Mouse (Mus musculus): Measurements from ENCODE around the gene Mamdc2. TPM values are rescaled to one million over a fixed set of nuclear protein-coding genes. Genes with fewer than 3 reads are reported as not detected.

Gene Mamdc2
- total and polyA plus RNA-seq, 3 experiments: not detected

GRCm38 (mm10) chr19:23401469-23402135 lies 46.6 kb downstream of the Mamdc2 start:
- DNase-seq (ENCODE audit: low read depth, low spot score): no peak
- Histone ChIP-seq H3K4me1 (ENCODE audit: control insufficient read depth in 1 of 2, insufficient read depth in 2 of 2, low read length in 2 of 2) (no peaks in the 10 kb centered on the region), H3K27me3 (ENCODE audit: control insufficient read depth in 1 of 2, insufficient read depth in 2 of 2, low read length in 2 of 2) (no peaks in the 10 kb centered on the region), H3K4me3 (ENCODE audit: control insufficient read depth in 1 of 2, insufficient read depth in 1 of 2, low read depth in 2 of 2, low read length in 2 of 2) (no peak overlapping the region), H3K9ac (ENCODE audit: control insufficient read depth, low read depth, low read length, poor library complexity, severe bottlenecking) (no peak overlapping the region), H3K9me3 (replicated peaks; ENCODE audit: insufficient read depth, low read length) (no peaks in the 10 kb centered on the region), H3K36me3 (ENCODE audit: control insufficient read depth in 1 of 2, insufficient read depth in 2 of 2, low read length in 2 of 2) (no peaks in the 10 kb centered on the region), H3K79me2 (ENCODE audit: control insufficient read depth, insufficient read depth, low read length, poor library complexity) (no peaks in the 10 kb centered on the region), H3K27ac (ENCODE audit: control insufficient read depth, low read depth, low read length) (no peak overlapping the region)
- TF ChIP-seq MYB (IDR thresholded peaks at IDR 0.05; ENCODE audit: low read depth, low read length) (no peak), POLR2AphosphoS2 (IDR thresholded peaks at IDR 0.05; ENCODE audit: low read length) (no peak), JUND (IDR thresholded peaks at IDR 0.05; ENCODE audit: low read depth, low read length) (no peak), USF2 (IDR thresholded peaks at IDR 0.05; ENCODE audit: borderline replicate concordance in 1 of 2, insufficient read depth in 1 of 2, low read depth in 1 of 2, low read length in 2 of 2) (no peak), ZC3H11A (IDR thresholded peaks at IDR 0.05; ENCODE audit: low read depth, low read length) (no peak), MAFK (IDR thresholded peaks at IDR 0.05; ENCODE audit: borderline replicate concordance, low read depth, low read length) (no peak), ELF1 (IDR thresholded peaks at IDR 0.05; ENCODE audit: low read depth, low read length) (no peak), ETS1 (IDR thresholded peaks at IDR 0.05; ENCODE audit: low read depth, low read length) (no peak), ZKSCAN1 (IDR thresholded peaks at IDR 0.05; ENCODE audit: low read depth, low read length) (no peak), NELFE (IDR thresholded peaks at IDR 0.05; ENCODE audit: low read depth, low read length) (no peak), TBP (IDR thresholded peaks at IDR 0.05; ENCODE audit: low read depth, low read length) (no peak), ZNF384 (IDR thresholded peaks at IDR 0.05; ENCODE audit: low read depth, low read length) (no peak), POLR2AphosphoS5 (IDR thresholded peaks at IDR 0.05; ENCODE audit: borderline replicate concordance, low read depth, low read length) (no peak), BHLHE40 (IDR thresholded peaks at IDR 0.05; ENCODE audit: borderline replicate concordance, low read depth, low read length) (no peak), CHD1 (IDR thresholded peaks at IDR 0.05; ENCODE audit: low read depth, low read length) (no peak), E2F4 (IDR thresholded peaks at IDR 0.05; ENCODE audit: borderline replicate concordance, low read depth, low read length) (no peak), MAX (IDR thresholded peaks at IDR 0.05; ENCODE audit: low read length) (no peak)

GRCm38 (mm10) chr19:23400485-23400884 lies 47.8 kb downstream of the Mamdc2 start:
- no peak for DNase-seq (ENCODE audit: low read depth, low spot score)
- TF ChIP-seq MXI1 (IDR thresholded peaks at IDR 0.05; ENCODE audit: low read depth, low read length) (no peak), CHD1 (IDR thresholded peaks at IDR 0.05; ENCODE audit: low read depth, low read length) (no peak), CTCF (IDR thresholded peaks at IDR 0.05 in 2 of 3, conservative IDR thresholded peaks at IDR 0.05 in 1 of 3; ENCODE audit: control insufficient read depth in 1 of 3, insufficient read depth in 1 of 3, low read depth in 2 of 3, low read length in 3 of 3, poor library complexity in 1 of 3, severe bottlenecking in 1 of 3) (no peak), KAT2A (conservative IDR thresholded peaks at IDR 0.05; ENCODE audit: low read depth, low read length) (no peak), MEF2A (IDR thresholded peaks at IDR 0.05; ENCODE audit: extremely low read depth, insufficient replicate concordance, low read depth, low read length, poor library complexity, severe bottlenecking) (no peak), GABPA (IDR thresholded peaks at IDR 0.05; ENCODE audit: low read depth, low read length) (no peak), POLR2AphosphoS2 (IDR thresholded peaks at IDR 0.05; ENCODE audit: low read length) (no peak), CHD2 (IDR thresholded peaks at IDR 0.05; ENCODE audit: low read length) (no peak), ZMIZ1 (IDR thresholded peaks at IDR 0.05; ENCODE audit: low read depth, low read length) (no peak), SIN3A (IDR thresholded peaks at IDR 0.05; ENCODE audit: low read length) (no peak), MYB (IDR thresholded peaks at IDR 0.05; ENCODE audit: low read depth, low read length) (no peak), SMC3 (IDR thresholded peaks at IDR 0.05; ENCODE audit: low read depth, low read length) (no peak), POLR2AphosphoS5 (IDR thresholded peaks at IDR 0.05; ENCODE audit: borderline replicate concordance, low read depth, low read length) (no peak), UBTF (IDR thresholded peaks at IDR 0.05; ENCODE audit: borderline replicate concordance, insufficient read depth, low read depth, low read length) (no peak), MYC (IDR thresholded peaks at IDR 0.05; ENCODE audit: low read depth, low read length) (no peak)
- Histone ChIP-seq H3K36me3 (ENCODE audit: control insufficient read depth in 1 of 2, insufficient read depth in 2 of 2, low read length in 2 of 2) (no peaks in the 10 kb centered on the region), H3K4me1 (ENCODE audit: control insufficient read depth in 1 of 2, insufficient read depth in 2 of 2, low read length in 2 of 2) (no peaks in the 10 kb centered on the region), H3K9me3 (replicated peaks; ENCODE audit: insufficient read depth, low read length) (no peaks in the 10 kb centered on the region), H3K9ac (ENCODE audit: control insufficient read depth, low read depth, low read length, poor library complexity, severe bottlenecking) (no peak overlapping the region), H3K27ac (ENCODE audit: control insufficient read depth, low read depth, low read length) (no peak overlapping the region), H3K79me2 (ENCODE audit: control insufficient read depth, insufficient read depth, low read length, poor library complexity) (no peaks in the 10 kb centered on the region), H3K4me3 (ENCODE audit: control insufficient read depth in 1 of 2, insufficient read depth in 1 of 2, low read depth in 2 of 2, low read length in 2 of 2) (no peak overlapping the region), H3K27me3 (ENCODE audit: control insufficient read depth in 1 of 2, insufficient read depth in 2 of 2, low read length in 2 of 2) (no peaks in the 10 kb centered on the region)

Data from MEL (cell line).